Mouse (Mus musculus) stomach, embryonic 14.5 days (tissue): ENCODE measurements around the gene Gpr33. TPM values are rescaled to one million over a fixed set of nuclear protein-coding genes. Genes with fewer than 3 reads are reported as not detected.

Experiments used
- ATAC-seq: fragments of 200-750 bp; cut with Nextera tagmentation; 2 replicates; pipeline ENCODE4 v1.8.0; 2017; ENCODE audit warnings: low read depth, moderate TSS enrichment; ENCODE audit not compliant: insufficient number of reproducible peaks, insufficient read depth, low FRiP score
- H3K27ac ChIP-seq: fragments of 300-500 bp; sonication (generic); 2 replicates; pipeline ENCODE4 v1.5.1; 2014; ENCODE audit warnings: mild to moderate bottlenecking, low read length, moderate library complexity, mixed read lengths
- H3K27me3 ChIP-seq: fragments of 300-500 bp; sonication (generic); 2 replicates; pipeline ENCODE4 v1.6.1; 2014; ENCODE audit warnings: low read length, control low read depth, mixed read lengths; ENCODE audit not compliant: control insufficient read depth, insufficient read depth
- H3K36me3 ChIP-seq: fragments of 300-500 bp; sonication (generic); 2 replicates; pipeline ENCODE4 v1.6.1; 2014; ENCODE audit warnings: mild to moderate bottlenecking, control low read depth, low read length, moderate library complexity, mixed read lengths; ENCODE audit not compliant: control insufficient read depth, insufficient read depth
- H3K4me1 ChIP-seq: fragments of 300-500 bp; sonication (generic); 2 replicates; pipeline ENCODE4 v1.6.1; 2014; ENCODE audit warnings: low read length, control low read depth, mixed read lengths; ENCODE audit not compliant: control insufficient read depth, insufficient read depth
- H3K4me2 ChIP-seq: fragments of 300-500 bp; sonication (generic); replicated peaks from 2 replicates; pipeline ENCODE4 v1.6.1; 2014; ENCODE audit warnings: low read depth, low read length, control low read depth
- H3K4me3 ChIP-seq: fragments of 300-500 bp; sonication (generic); 2 replicates; pipeline ENCODE4 v1.5.1; 2014; ENCODE audit warnings: low read depth, low read length, control low read depth
- H3K9ac ChIP-seq: fragments of 300-500 bp; sonication (generic); replicated peaks from 2 replicates; pipeline ENCODE4 v1.6.1; 2014; ENCODE audit warnings: low read depth, mild to moderate bottlenecking, control low read depth, low read length, moderate library complexity, mixed read lengths
- H3K9me3 ChIP-seq: fragments of 300-500 bp; sonication (generic); 2 replicates; pipeline ENCODE4 v1.6.1; 2016; ENCODE audit warnings: low read depth, low read length, control low read depth; ENCODE audit not compliant: control insufficient read depth
- WGBS: fragments of 180-500 bp; shearing (Covaris S2); extraction: QIAGEN DNeasy Blood & Tissue Kit; methylation state at CpG from one replicate; pipeline ENCODE4 v1.1.7; 2014; 5-methylcytosine and 5-hydroxymethylcytosine counted together
- polyA plus RNA-seq: library from polyadenylated mRNA; unstranded; fragments of >200 nt; fragmentation: Nextera tagmentation; extraction: Ambion mirVana; gene quantifications from 2 replicates; pipeline ENCODE4 v1.2.1, GENCODE M21; 2014

The Gpr33 gene
- polyA plus RNA-seq, 1 experiment from 2014 or later, result not detected

DNA sequence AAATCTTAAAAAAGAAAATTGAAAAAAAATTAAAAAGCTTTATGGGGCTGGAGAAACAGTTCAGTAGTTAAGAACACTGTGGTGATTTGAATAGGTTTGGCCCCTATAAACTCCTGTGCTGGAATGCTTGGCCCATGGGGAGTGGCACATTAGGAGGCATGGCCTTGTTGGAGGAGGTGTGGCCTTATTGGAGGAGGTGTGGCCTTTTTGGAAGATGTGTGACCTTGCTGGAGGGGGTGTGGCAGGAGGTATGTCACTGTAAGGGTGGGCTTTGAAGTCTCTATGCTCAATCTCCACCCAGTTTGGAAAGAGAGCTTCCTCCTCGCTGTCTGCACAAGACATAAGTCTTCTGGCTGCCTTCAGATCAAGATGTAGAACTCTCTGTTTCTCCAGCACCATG is 53.5 kb downstream of the Gpr33 start:
- H3K36me3 ChIP-seq, result no peaks in the 10 kb centered on the region
- no peak overlapping the region for H3K9ac ChIP-seq
- no peak overlapping the region for H3K4me2 ChIP-seq
- H3K4me3 ChIP-seq, result no peak overlapping the region
- no peak for ATAC-seq
- no peaks in the 10 kb centered on the region for H3K9me3 ChIP-seq
- H3K27ac ChIP-seq, result no peak overlapping the region
- peaks cover 7% of the 10 kb centered on the region; the same call in 1 of the 2 replicates for H3K4me1 ChIP-seq
- 75% methylated on average over 1 of the region's 1 CpGs for WGBS
- no peaks in the 10 kb centered on the region for H3K27me3 ChIP-seq

Other genes starting within 250 kb of the Gpr33 start
- 52.3 and 55.1 TPM in 2 replicates for gene Hectd1, start 198.5 kb downstream of the Gpr33 start, polyA plus RNA-seq
- gene Heatr5a, start 56.7 kb downstream of the Gpr33 start, polyA plus RNA-seq, result 16.1 and 17.9 TPM in 2 replicates
- gene Dtd2, start 21.6 kb downstream of the Gpr33 start, polyA plus RNA-seq, result 25.4 and 26.4 TPM in 2 replicates
- 14.9 and 15.8 TPM in 2 replicates for gene Nubpl, start 69.7 kb upstream of the Gpr33 start, polyA plus RNA-seq